Mouse (Mus musculus): ENCODE measurements around the gene Cog4. TPM values are rescaled to one million over a fixed set of nuclear protein-coding genes. Genes with fewer than 3 reads are reported as not detected.

Gene Cog4
- polyA plus RNA-seq, 1 experiment from 2014 or later = 79.3 TPM

DNA sequence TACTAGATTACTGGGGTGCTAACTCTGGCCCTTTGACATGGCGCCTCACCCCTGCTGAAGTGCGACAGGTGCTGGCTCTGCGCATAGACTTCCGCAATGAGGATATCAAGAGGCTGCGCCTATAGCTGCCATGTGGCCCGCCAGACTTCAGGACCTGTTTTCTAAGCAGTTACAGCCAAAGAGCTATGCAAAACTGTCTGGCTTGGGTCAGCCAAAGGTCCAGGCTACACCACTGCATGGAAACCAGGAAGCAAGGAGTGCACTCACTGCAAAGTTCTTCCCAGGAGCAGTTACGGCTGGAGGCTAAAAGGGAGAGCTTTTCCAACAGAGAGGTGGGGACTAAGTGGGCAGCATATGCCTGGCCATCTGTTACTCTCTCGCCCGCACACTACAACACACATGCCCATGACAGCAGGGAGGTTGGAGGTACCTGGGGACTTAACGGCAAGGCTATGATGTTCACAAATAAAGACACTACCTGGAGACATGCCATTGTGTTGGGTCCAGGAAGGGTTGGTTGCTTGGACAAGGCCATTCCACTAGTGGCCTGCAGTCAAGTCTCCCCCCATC is 35.4 kb downstream of the Cog4 start:
- Histone ChIP-seq H3K27ac (ENCODE audit: low read length) (no peak overlapping the region), H3K4me2 (ENCODE audit: low read depth, low read length) (no peak overlapping the region), H3K4me1 (ENCODE audit: control insufficient read depth, insufficient read depth, low read length) (no peaks in the 10 kb centered on the region), H3K27me3 (replicated peaks; ENCODE audit: control insufficient read depth, insufficient read depth, low read length) (no peaks in the 10 kb centered on the region), H3K9me3 (ENCODE audit: control insufficient read depth, low read length) (no peaks in the 10 kb centered on the region), H3K36me3 (ENCODE audit: control insufficient read depth, insufficient read depth, low read length) (peaks cover 8% of the 10 kb centered on the region), H3K9ac (ENCODE audit: low read depth, low read length) (no peak overlapping the region), H3K4me3 (ENCODE audit: low read length) (no peak overlapping the region)
- no peak for ATAC-seq
- WGBS = 91% methylated on average over 10 of the region's 10 CpGs

DNA sequence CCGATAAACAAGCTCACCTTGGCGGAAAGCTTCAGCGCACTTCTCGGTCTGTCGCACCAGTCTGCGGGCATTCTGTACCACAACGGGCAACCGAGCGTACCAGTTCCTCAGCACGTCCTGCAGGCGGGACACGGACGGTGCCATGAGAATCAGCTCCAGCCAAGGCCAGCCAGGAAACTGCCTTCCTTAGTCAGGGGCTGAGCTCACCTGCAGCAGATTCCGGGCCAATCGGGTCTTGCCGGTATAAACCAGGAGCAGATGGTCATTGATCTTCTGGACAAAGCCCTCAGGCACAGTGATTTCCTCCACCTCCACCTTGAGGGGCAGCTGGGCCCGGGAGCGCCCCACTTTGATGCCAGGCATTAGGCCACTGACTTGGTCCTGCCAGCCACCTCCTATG is 37.4 kb downstream of the Cog4 start:
- no peak for ATAC-seq
- Histone ChIP-seq H3K4me1 (ENCODE audit: control insufficient read depth, insufficient read depth, low read length) (no peaks in the 10 kb centered on the region), H3K4me2 (ENCODE audit: low read depth, low read length) (no peak overlapping the region), H3K27me3 (replicated peaks; ENCODE audit: control insufficient read depth, insufficient read depth, low read length) (no peaks in the 10 kb centered on the region), H3K27ac (ENCODE audit: low read length) (no peak overlapping the region), H3K4me3 (ENCODE audit: low read length) (no peak overlapping the region), H3K36me3 (ENCODE audit: control insufficient read depth, insufficient read depth, low read length) (peaks cover 6% of the 10 kb centered on the region), H3K9me3 (ENCODE audit: control insufficient read depth, low read length) (no peaks in the 10 kb centered on the region), H3K9ac (ENCODE audit: low read depth, low read length) (no peak overlapping the region)
- 96% methylated on average over 18 of the region's 18 CpGs for WGBS

DNA sequence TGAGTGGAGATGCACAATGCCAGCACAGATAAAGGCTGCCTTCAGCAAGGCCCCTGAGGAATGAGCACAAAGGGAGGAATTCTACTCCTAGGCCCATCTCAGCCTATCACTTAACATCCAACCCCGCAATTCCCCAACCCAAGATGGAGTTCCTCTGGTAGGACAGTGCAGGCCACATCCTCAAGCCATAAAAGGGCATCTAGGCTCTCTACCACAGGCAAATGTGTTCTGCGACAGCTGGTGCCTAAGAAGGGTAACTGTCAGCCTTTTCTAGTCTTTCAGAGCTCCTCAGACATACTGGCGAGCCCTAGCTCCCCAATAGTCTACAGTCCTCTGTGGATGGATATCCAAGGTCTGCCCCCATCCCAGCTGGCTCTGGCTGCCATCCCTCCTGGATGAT is 40.2 kb downstream of the Cog4 start:
- 90% methylated on average over 3 of the region's 3 CpGs for WGBS
- Histone ChIP-seq H3K27me3 (replicated peaks; ENCODE audit: control insufficient read depth, insufficient read depth, low read length) (no peaks in the 10 kb centered on the region), H3K4me2 (ENCODE audit: low read depth, low read length) (no peak overlapping the region), H3K9ac (ENCODE audit: low read depth, low read length) (no peak overlapping the region), H3K4me3 (ENCODE audit: low read length) (no peak overlapping the region), H3K4me1 (ENCODE audit: control insufficient read depth, insufficient read depth, low read length) (no peaks in the 10 kb centered on the region), H3K9me3 (ENCODE audit: control insufficient read depth, low read length) (no peaks in the 10 kb centered on the region), H3K36me3 (ENCODE audit: control insufficient read depth, insufficient read depth, low read length) (no peaks in the 10 kb centered on the region; the same call in none of the 2 replicates), H3K27ac (ENCODE audit: low read length) (no peak overlapping the region)
- no peak for ATAC-seq

DNA sequence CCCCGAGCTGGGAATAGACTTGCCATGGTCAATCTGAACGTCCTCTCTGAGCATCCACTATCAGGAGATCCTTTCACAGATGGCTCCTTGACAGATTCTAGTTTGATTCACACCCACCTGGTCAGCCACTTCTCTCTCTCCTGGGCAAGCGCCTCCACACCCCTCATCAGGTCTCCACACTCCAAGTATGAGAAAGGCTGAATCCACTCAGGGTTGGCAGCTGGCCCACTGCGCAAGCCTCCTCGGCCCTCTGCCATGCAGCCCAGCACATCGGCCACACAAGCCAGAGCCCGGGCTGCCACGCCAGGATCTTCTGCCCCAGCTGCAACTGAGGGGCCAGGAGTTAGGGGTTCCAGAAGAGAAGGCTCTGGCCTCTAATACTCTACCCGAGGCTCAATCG is 41.2 kb downstream of the Cog4 start:
- H3K36me3 ChIP-seq (ENCODE audit: control insufficient read depth, insufficient read depth, low read length) = no peaks in the 10 kb centered on the region; the same call in 1 of the 2 replicates
- no peaks in the 10 kb centered on the region for H3K4me1 ChIP-seq (ENCODE audit: control insufficient read depth, insufficient read depth, low read length)
- H3K4me2 ChIP-seq (ENCODE audit: low read depth, low read length) = no peak overlapping the region
- no peak for ATAC-seq
- H3K9me3 ChIP-seq (ENCODE audit: control insufficient read depth, low read length) = no peaks in the 10 kb centered on the region
- H3K4me3 ChIP-seq (ENCODE audit: low read length) = no peak overlapping the region
- no peak overlapping the region for H3K9ac ChIP-seq (ENCODE audit: low read depth, low read length)
- no peaks in the 10 kb centered on the region for H3K27me3 ChIP-seq (replicated peaks; ENCODE audit: control insufficient read depth, insufficient read depth, low read length)
- H3K27ac ChIP-seq (ENCODE audit: low read length) = no peak overlapping the region
- WGBS = 90% methylated on average over 10 of the region's 10 CpGs

DNA sequence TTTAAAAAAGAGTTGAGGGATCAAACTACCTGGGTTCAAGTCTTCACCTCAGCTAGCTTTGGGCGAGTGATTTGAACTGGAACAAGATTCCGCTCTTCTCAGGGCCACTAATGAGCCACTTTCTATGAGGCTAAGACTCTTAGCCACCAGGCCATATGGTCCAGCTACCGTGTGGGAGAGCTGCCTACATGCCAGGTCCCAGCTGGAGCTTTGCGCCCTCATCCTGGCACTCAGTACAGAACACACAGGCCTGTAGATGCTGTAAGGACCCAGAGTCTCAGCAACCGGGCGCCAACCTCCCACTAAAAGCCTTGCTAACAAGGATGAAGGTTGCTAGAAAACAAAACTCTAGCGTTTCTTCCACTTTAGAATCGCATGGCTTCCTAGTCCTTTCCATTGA is 42.0 kb downstream of the Cog4 start:
- no peaks in the 10 kb centered on the region for H3K9me3 ChIP-seq (ENCODE audit: control insufficient read depth, low read length)
- H3K4me3 ChIP-seq (ENCODE audit: low read length) = no peak overlapping the region
- no peaks in the 10 kb centered on the region for H3K4me1 ChIP-seq (ENCODE audit: control insufficient read depth, insufficient read depth, low read length)
- H3K4me2 ChIP-seq (ENCODE audit: low read depth, low read length) = no peak overlapping the region
- no peak overlapping the region for H3K27ac ChIP-seq (ENCODE audit: low read length)
- ATAC-seq = no peak
- H3K27me3 ChIP-seq (replicated peaks; ENCODE audit: control insufficient read depth, insufficient read depth, low read length) = no peaks in the 10 kb centered on the region
- 95% methylated on average over 8 of the region's 8 CpGs for WGBS
- H3K9ac ChIP-seq (ENCODE audit: low read depth, low read length) = no peak overlapping the region
- peaks cover 4% of the 10 kb centered on the region for H3K36me3 ChIP-seq (ENCODE audit: control insufficient read depth, insufficient read depth, low read length)

DNA sequence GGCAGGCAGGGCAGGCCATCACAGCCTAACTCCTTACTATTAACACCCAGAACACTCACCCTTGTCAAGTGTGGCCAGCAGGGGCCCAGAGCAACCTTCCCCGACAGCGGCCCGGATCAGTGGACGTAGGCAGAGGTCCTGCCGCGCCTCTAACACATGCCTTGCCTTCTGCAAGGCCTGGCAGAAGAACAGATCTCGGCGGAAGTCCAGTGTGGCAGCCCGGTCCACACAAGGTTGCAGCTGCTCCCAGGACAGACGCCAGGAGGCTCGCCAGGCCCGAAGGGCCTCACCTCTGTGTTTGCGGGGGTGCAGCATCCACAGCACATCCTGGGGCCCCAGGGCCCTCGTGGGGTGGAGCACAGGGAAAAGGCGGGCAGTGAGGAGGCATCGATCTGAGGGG is 42.5 kb downstream of the Cog4 start:
- H3K9ac ChIP-seq (ENCODE audit: low read depth, low read length) = no peak overlapping the region
- 90% methylated on average over 16 of the region's 16 CpGs for WGBS

DNA sequence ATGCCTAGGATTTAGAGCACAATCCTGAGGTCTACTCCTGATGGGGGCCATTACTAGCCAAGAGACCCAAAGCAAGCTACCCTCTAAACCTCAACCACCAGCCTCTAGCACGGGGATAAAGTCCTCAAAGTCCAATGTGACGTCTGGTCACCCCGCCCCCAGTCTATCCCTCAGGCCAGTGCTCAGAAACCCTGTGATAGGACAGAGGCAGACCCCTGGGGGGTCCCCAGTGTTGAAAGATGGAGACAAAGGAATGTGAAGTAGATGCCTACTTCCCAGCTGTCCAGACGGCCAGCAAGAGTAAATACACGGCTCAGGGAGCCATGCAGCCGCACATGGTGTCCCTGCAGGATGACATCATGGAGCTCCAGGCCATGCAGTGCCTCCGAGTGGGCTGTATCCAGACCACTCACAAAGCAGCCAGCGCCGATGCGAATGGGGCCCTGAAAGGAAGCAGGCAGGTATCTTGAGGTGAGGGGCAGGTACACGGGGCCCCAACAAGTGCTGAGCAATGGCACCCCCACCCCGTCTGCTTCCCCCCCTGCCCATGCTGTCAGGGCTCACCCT is 43.6 kb downstream of the Cog4 start:
- H3K4me2 ChIP-seq (ENCODE audit: low read depth, low read length) = no peak overlapping the region
- WGBS = 70% methylated on average over 12 of the region's 12 CpGs
- no peak overlapping the region for H3K27ac ChIP-seq (ENCODE audit: low read length)
- no peaks in the 10 kb centered on the region for H3K4me1 ChIP-seq (ENCODE audit: control insufficient read depth, insufficient read depth, low read length)
- peaks cover 4% of the 10 kb centered on the region for H3K36me3 ChIP-seq (ENCODE audit: control insufficient read depth, insufficient read depth, low read length)
- no peaks in the 10 kb centered on the region for H3K27me3 ChIP-seq (replicated peaks; ENCODE audit: control insufficient read depth, insufficient read depth, low read length)
- H3K9me3 ChIP-seq (ENCODE audit: control insufficient read depth, low read length) = no peaks in the 10 kb centered on the region
- ATAC-seq = no peak
- no peak overlapping the region for H3K9ac ChIP-seq (ENCODE audit: low read depth, low read length)
- no peak overlapping the region for H3K4me3 ChIP-seq (ENCODE audit: low read length)

More for the DNA sequence above, 42.5 kb downstream of the Cog4 start:
- Histone ChIP-seq H3K4me2 (ENCODE audit: low read depth, low read length) (no peak overlapping the region), H3K36me3 (ENCODE audit: control insufficient read depth, insufficient read depth, low read length) (peaks cover 4% of the 10 kb centered on the region), H3K4me1 (ENCODE audit: control insufficient read depth, insufficient read depth, low read length) (no peaks in the 10 kb centered on the region), H3K9me3 (ENCODE audit: control insufficient read depth, low read length) (no peaks in the 10 kb centered on the region), H3K27ac (ENCODE audit: low read length) (no peak overlapping the region), H3K27me3 (replicated peaks; ENCODE audit: control insufficient read depth, insufficient read depth, low read length) (no peaks in the 10 kb centered on the region), H3K4me3 (ENCODE audit: low read length) (no peak overlapping the region)
- ATAC-seq = no peak

DNA sequence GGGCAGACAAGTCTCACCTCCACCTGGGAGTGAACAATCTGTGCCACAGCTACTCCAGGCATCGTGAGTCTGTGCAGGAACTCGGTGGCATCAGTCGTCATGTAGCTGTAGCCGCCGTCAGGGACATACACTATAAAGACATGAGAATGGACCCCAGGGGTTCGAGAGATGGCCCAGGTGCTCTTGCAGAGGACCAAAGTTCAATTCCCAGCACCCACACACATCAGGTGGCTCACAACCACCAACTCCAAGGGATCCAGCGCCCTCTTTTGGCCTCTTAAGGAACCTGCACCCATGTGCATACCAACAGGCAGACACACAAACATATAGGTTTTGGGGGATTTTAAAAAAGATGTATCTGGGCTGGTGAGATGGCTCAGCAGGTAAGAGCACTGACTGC is 45.6 kb downstream of the Cog4 start:
- Histone ChIP-seq H3K9me3 (ENCODE audit: control insufficient read depth, low read length) (no peaks in the 10 kb centered on the region), H3K36me3 (ENCODE audit: control insufficient read depth, insufficient read depth, low read length) (peaks cover 4% of the 10 kb centered on the region), H3K9ac (ENCODE audit: low read depth, low read length) (no peak overlapping the region), H3K27me3 (replicated peaks; ENCODE audit: control insufficient read depth, insufficient read depth, low read length) (no peaks in the 10 kb centered on the region), H3K27ac (ENCODE audit: low read length) (no peak overlapping the region), H3K4me2 (ENCODE audit: low read depth, low read length) (no peak overlapping the region), H3K4me1 (ENCODE audit: control insufficient read depth, insufficient read depth, low read length) (no peaks in the 10 kb centered on the region), H3K4me3 (ENCODE audit: low read length) (no peak overlapping the region)
- 92% methylated on average over 7 of the region's 7 CpGs for WGBS
- no peak for ATAC-seq

DNA sequence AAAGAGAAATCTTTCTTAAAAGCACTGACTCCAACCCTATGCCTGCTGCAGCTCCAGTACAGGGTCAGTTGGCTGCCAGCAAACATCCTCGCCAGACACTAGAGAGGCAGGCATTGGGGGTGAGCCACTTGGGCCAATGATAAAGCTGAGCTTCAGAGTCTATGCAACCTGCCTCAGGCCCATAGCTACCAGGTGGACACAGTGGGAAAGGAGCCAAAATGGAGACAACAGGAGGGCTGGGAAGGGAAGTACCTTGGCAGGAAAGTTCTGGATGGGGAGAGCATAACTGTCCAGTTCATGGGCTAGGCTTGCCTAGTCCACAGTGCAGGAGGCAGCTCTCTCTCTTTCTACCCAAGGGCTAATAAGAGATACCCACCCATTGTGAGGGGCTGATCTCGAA is 46.5 kb downstream of the Cog4 start:
- Histone ChIP-seq H3K4me2 (ENCODE audit: low read depth, low read length) (no peak overlapping the region), H3K27me3 (replicated peaks; ENCODE audit: control insufficient read depth, insufficient read depth, low read length) (no peaks in the 10 kb centered on the region), H3K9ac (ENCODE audit: low read depth, low read length) (no peak overlapping the region), H3K36me3 (ENCODE audit: control insufficient read depth, insufficient read depth, low read length) (peaks cover 8% of the 10 kb centered on the region), H3K4me3 (ENCODE audit: low read length) (no peak overlapping the region), H3K4me1 (ENCODE audit: control insufficient read depth, insufficient read depth, low read length) (no peaks in the 10 kb centered on the region), H3K27ac (ENCODE audit: low read length) (no peak overlapping the region), H3K9me3 (ENCODE audit: control insufficient read depth, low read length) (no peaks in the 10 kb centered on the region)
- 94% methylated on average over 2 of the region's 2 CpGs for WGBS
- ATAC-seq = no peak

DNA sequence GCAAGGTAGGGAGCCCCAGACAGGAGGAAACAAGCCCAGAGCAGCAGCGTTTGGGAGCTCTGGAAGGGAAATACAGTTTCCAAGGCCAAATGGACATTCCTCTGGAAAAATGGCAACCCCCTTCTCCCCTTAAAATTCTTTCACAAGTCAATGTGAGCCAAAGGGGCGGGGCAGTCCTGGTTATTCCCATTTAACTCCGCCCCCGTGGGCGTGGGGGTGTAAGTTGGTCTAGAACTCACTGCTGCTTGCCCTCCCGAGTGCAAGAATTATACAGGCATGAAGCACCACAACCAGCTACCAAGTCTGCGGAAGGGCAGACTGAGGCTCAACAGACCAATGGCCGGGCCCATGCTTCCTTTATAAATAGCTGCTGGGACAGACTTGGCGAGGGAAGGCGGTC is 48.5 kb downstream of the Cog4 start:
- ATAC-seq = no peak
- no peaks in the 10 kb centered on the region for H3K4me1 ChIP-seq (ENCODE audit: control insufficient read depth, insufficient read depth, low read length)
- no peak overlapping the region for H3K4me3 ChIP-seq (ENCODE audit: low read length)
- H3K36me3 ChIP-seq (ENCODE audit: control insufficient read depth, insufficient read depth, low read length) = peaks cover 8% of the 10 kb centered on the region
- no peak overlapping the region for H3K4me2 ChIP-seq (ENCODE audit: low read depth, low read length)
- no peak overlapping the region for H3K9ac ChIP-seq (ENCODE audit: low read depth, low read length)
- no peak overlapping the region for H3K27ac ChIP-seq (ENCODE audit: low read length)
- 84% methylated on average over 10 of the region's 10 CpGs for WGBS
- H3K9me3 ChIP-seq (ENCODE audit: control insufficient read depth, low read length) = no peaks in the 10 kb centered on the region
- H3K27me3 ChIP-seq (replicated peaks; ENCODE audit: control insufficient read depth, insufficient read depth, low read length) = no peaks in the 10 kb centered on the region

Measured in intestine, embryonic 16.5 days (tissue).